Mouse (Mus musculus): ENCODE data around the gene Nfic. TPM values are rescaled to one million over a fixed set of nuclear protein-coding genes. Genes with fewer than 3 reads are reported as not detected.

The Nfic gene
- total RNA-seq, 2 experiments from 2014 or later = 6.2 to 51.4 TPM

GRCm38 (mm10) chr10:81432169-81432867, 23.1 kb downstream of the Nfic start:
- ATAC-seq (ENCODE audit: poor library complexity, severe bottlenecking) = peak; percentile 1

GRCm38 (mm10) chr10:81431526-81432168, 23.8 kb downstream of the Nfic start:
- no peak for ATAC-seq (ENCODE audit: poor library complexity, severe bottlenecking)

GRCm38 (mm10) chr10:81430831-81431525, 24.5 kb downstream of the Nfic start:
- no peak for ATAC-seq (ENCODE audit: poor library complexity, severe bottlenecking)

- peak; percentile 4; the same call in 1 of the 2 replicates for ATAC-seq (ENCODE audit: poor library complexity, severe bottlenecking)
Observed at GRCm38 (mm10) chr10:81430141-81430830, 25.1 kb downstream of the Nfic start.

GRCm38 (mm10) chr10:81429605-81430061, 25.8 kb downstream of the Nfic start:
- peak; percentile 25 for ATAC-seq (ENCODE audit: poor library complexity, severe bottlenecking)

- ATAC-seq (ENCODE audit: poor library complexity, severe bottlenecking) = no peak
Observed at GRCm38 (mm10) chr10:81429092-81429491, 26.3 kb downstream of the Nfic start.

- ATAC-seq (ENCODE audit: poor library complexity, severe bottlenecking) = no peak
Observed at GRCm38 (mm10) chr10:81428507-81428870, 26.9 kb downstream of the Nfic start.

- ATAC-seq (ENCODE audit: poor library complexity, severe bottlenecking) = no peak
Observed at GRCm38 (mm10) chr10:81427804-81428506, 27.5 kb downstream of the Nfic start.

- no peak for ATAC-seq (ENCODE audit: poor library complexity, severe bottlenecking)
Observed at GRCm38 (mm10) chr10:81427327-81427726, 28.1 kb downstream of the Nfic start.

GRCm38 (mm10) chr10:81426897-81427296, 28.5 kb downstream of the Nfic start:
- peak; percentile 20 for ATAC-seq (ENCODE audit: poor library complexity, severe bottlenecking)

GRCm38 (mm10) chr10:81426081-81426671, 29.3 kb downstream of the Nfic start:
- no peak for ATAC-seq (ENCODE audit: poor library complexity, severe bottlenecking)

- ATAC-seq (ENCODE audit: poor library complexity, severe bottlenecking) = no peak
Observed at GRCm38 (mm10) chr10:81425236-81425850, 30.1 kb downstream of the Nfic start.

- ATAC-seq (ENCODE audit: poor library complexity, severe bottlenecking) = no peak
Observed at GRCm38 (mm10) chr10:81424246-81425051, 31.0 kb downstream of the Nfic start.

- ATAC-seq (ENCODE audit: poor library complexity, severe bottlenecking) = no peak
Observed at GRCm38 (mm10) chr10:81423476-81424245, 31.8 kb downstream of the Nfic start.

- no peak for ATAC-seq (ENCODE audit: poor library complexity, severe bottlenecking)
Observed at GRCm38 (mm10) chr10:81422661-81423217, 32.7 kb downstream of the Nfic start.

- ATAC-seq (ENCODE audit: poor library complexity, severe bottlenecking) = no peak
Observed at GRCm38 (mm10) chr10:81422191-81422590, 33.2 kb downstream of the Nfic start.

GRCm38 (mm10) chr10:81421797-81422100, 33.7 kb downstream of the Nfic start:
- no peak for ATAC-seq (ENCODE audit: poor library complexity, severe bottlenecking)
